Mouse (Mus musculus): ENCODE results near the gene Chd2.

Chd2 gene

GRCm38 (mm10) chr7:73564131-73564530 is 22.5 kb upstream of the Chd2 start:
- no peak for DNase-seq (ENCODE audit: low read depth in 2 of 2, low spot score in 2 of 2)

GRCm38 (mm10) chr7:73561492-73562055 is 19.9 kb upstream of the Chd2 start:
- DNase-seq (ENCODE audit: low read depth in 2 of 2, low spot score in 2 of 2): no peak

GRCm38 (mm10) chr7:73560811-73561210 is 19.2 kb upstream of the Chd2 start:
- no peak for DNase-seq (ENCODE audit: low read depth in 2 of 2, low spot score in 2 of 2)

- DNase-seq (ENCODE audit: low read depth in 2 of 2, low spot score in 2 of 2): no peak
Measured at GRCm38 (mm10) chr7:73559853-73560190, 18.2 kb upstream of the Chd2 start.

GRCm38 (mm10) chr7:73559170-73559852 is 17.7 kb upstream of the Chd2 start:
- no peak for DNase-seq (ENCODE audit: low read depth in 2 of 2, low spot score in 2 of 2)

- DNase-seq (ENCODE audit: low read depth in 2 of 2, low spot score in 2 of 2): peak; percentile 97 to 99
Measured at GRCm38 (mm10) chr7:73558293-73559169, 16.9 kb upstream of the Chd2 start.

- DNase-seq (ENCODE audit: low read depth in 2 of 2, low spot score in 2 of 2): peak; percentile 58 to 59
Measured at GRCm38 (mm10) chr7:73557671-73558265, 16.1 kb upstream of the Chd2 start.

- no peak for DNase-seq (ENCODE audit: low read depth in 2 of 2, low spot score in 2 of 2)
Measured at GRCm38 (mm10) chr7:73556688-73557667, 15.3 kb upstream of the Chd2 start.

- DNase-seq (ENCODE audit: low read depth in 2 of 2, low spot score in 2 of 2): no peak
Measured at GRCm38 (mm10) chr7:73555918-73556580, 14.4 kb upstream of the Chd2 start.

- no peak for DNase-seq (ENCODE audit: low read depth in 2 of 2, low spot score in 2 of 2)
Measured at GRCm38 (mm10) chr7:73554849-73555248, 13.2 kb upstream of the Chd2 start.

- no peak for DNase-seq (ENCODE audit: low read depth in 2 of 2, low spot score in 2 of 2)
Measured at GRCm38 (mm10) chr7:73553160-73553559, 11.5 kb upstream of the Chd2 start.

- no peak for DNase-seq (ENCODE audit: low read depth in 2 of 2, low spot score in 2 of 2)
Measured at GRCm38 (mm10) chr7:73552054-73552750, 10.6 kb upstream of the Chd2 start.

- DNase-seq (ENCODE audit: low read depth in 2 of 2, low spot score in 2 of 2): no peak
Measured at GRCm38 (mm10) chr7:73551370-73551769, 9.7 kb upstream of the Chd2 start.

GRCm38 (mm10) chr7:73548051-73548450 is 6.4 kb upstream of the Chd2 start:
- DNase-seq (ENCODE audit: low read depth in 2 of 2, low spot score in 2 of 2): no peak

- no peak for DNase-seq (ENCODE audit: low read depth in 2 of 2, low spot score in 2 of 2)
Measured at GRCm38 (mm10) chr7:73546561-73547510, 5.2 kb upstream of the Chd2 start.

- peak in 1 of 2 experiments; percentile 2 for DNase-seq (ENCODE audit: low read depth in 2 of 2, low spot score in 2 of 2)
Measured at GRCm38 (mm10) chr7:73545004-73545403, 3.4 kb upstream of the Chd2 start.

GRCm38 (mm10) chr7:73542131-73542853 is 662 bp upstream of the Chd2 start:
- DNase-seq (ENCODE audit: low read depth in 2 of 2, low spot score in 2 of 2): peak in 1 of 2 experiments; percentile 1

- DNase-seq (ENCODE audit: low read depth in 2 of 2, low spot score in 2 of 2): no peak
Measured at GRCm38 (mm10) chr7:73541079-73541390, 595 bp downstream of the Chd2 start.

All from CD8-positive naive resting alpha-beta T cell, adult 2 months (primary cell).